Mouse (Mus musculus): ENCODE measurements around the gene Dapk2.

DNA sequence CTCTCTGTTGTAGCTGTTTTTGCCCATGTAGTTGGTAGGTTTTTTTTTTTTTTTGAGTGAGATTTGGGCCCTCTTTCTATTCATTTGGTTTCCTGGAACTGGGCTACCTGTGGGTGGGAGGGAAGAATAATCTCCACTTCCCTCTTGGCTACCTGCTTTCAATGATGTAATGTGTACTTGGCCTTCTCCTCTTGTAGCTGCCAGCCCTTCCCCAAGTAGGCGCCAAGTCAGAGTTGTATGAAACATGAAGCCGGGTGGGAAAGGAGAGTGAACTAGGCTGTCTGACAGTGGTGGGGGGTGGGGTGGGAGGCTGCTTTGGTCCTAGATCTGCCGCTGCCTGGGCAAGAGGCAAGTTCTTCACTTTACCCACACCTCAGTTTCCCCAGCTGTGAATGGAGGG, 38.5 kb downstream of the Dapk2 start:
- TF ChIP-seq POLR2A (IDR thresholded peaks at IDR 0.05; ENCODE audit: low read depth, low read length) (no peak), CTCF (conservative IDR thresholded peaks at IDR 0.05; ENCODE audit: insufficient read depth, insufficient read length, low read depth, low read length) (no peak)
